Mouse (Mus musculus): ENCODE data around the gene Fxyd2. TPM values are rescaled to one million over a fixed set of nuclear protein-coding genes. Genes with fewer than 3 reads are reported as not detected.

The Fxyd2 gene
- polyA plus RNA-seq, 1 experiment from 2014 or later = 5.5 TPM

DNA sequence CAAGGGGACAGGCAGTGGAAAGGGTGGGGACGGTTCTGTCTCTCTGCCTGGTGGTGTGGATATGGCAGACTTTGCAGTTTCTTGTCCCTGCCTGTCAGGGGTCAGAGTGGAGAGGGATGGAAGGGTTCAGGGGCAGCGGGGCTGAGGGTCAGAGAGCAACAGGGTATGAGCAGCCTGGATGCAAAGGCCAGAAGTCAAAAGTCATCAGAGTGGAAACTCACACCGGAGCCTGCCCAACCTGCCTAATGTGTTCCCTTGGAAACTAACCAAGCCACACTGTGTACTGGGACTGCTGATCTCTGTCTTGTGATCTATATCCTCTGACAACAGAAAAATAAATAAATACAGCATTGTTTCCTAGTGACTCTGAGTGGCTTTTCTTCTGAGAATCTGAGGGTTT, 3.7 kb upstream of the Fxyd2 start:
- Histone ChIP-seq H3K9ac (replicated peaks) (no peak overlapping the region), H3K4me3 (replicated peaks) (no peak overlapping the region), H3K9me3 (no peaks in the 10 kb centered on the region), H3K4me2 (replicated peaks) (no peak overlapping the region), H3K36me3 (peaks cover 56% of the 10 kb centered on the region), H3K4me1 (replicated peaks) (no peaks in the 10 kb centered on the region), H3K27ac (no peak overlapping the region), H3K27me3 (0 out of 2 replicates have a peak, but pooled peaks cover 2% of the 10 kb centered on the region)
- ATAC-seq = no peak
- WGBS = 73% methylated on average over 3 of the region's 3 CpGs

DNA sequence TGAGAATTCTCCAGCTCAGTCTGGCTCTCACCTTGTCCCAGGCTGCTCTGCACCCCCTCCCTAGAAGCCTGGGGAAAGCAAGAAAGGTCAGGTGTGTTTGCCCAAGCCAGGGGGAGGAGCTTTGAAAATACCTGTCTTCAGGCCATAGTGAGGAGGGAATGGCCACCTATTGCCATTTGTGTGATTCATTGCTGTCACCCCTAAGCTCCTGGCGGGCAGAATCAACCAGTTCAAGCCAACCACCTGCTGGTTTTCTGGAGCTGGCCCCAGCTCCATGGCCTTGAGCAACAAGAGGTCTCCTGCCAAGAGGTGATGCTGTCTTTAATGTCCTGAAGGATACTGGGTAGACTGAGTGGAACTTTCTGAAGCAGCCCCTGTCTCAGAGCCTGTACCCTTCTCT, 1.1 kb upstream of the Fxyd2 start:
- Histone ChIP-seq H3K4me2 (replicated peaks) (no peak overlapping the region), H3K27ac (no peak overlapping the region), H3K4me1 (replicated peaks) (no peaks in the 10 kb centered on the region), H3K9ac (replicated peaks) (no peak overlapping the region), H3K4me3 (replicated peaks) (no peak overlapping the region), H3K9me3 (no peaks in the 10 kb centered on the region), H3K27me3 (0 out of 2 replicates have a peak, but pooled peaks cover 2% of the 10 kb centered on the region), H3K36me3 (peaks cover 32% of the 10 kb centered on the region)
- no peak for ATAC-seq
- WGBS = 54% methylated on average over 1 of the region's 1 CpGs

DNA sequence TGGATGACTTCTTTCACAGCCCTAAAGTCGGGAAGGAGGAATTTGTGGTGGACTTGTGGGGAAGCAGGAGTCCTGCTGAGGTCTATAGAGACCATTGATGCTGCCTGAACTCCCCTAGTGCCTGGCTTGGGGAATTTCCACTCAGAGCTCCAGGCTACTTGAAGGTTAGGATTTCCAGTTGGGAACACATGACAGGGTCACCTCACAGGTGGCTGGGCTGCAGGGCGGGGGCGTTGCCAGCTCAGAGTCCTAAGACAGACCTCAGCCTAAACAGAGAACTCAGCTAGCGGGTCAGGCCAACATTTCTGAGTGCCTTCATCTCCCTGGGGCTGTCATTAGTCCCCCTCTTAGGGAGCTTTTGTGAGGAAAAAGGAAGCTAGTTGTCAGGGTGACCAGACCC, 2.4 kb downstream of the Fxyd2 start:
- Histone ChIP-seq H3K4me3 (replicated peaks) (no peak overlapping the region), H3K27ac (no peak overlapping the region), H3K9me3 (no peaks in the 10 kb centered on the region), H3K36me3 (no peaks in the 10 kb centered on the region), H3K4me1 (replicated peaks) (no peaks in the 10 kb centered on the region), H3K4me2 (replicated peaks) (no peak overlapping the region), H3K9ac (replicated peaks) (no peak overlapping the region), H3K27me3 (0 out of 2 replicates have a peak, but pooled peaks cover 2% of the 10 kb centered on the region)
- no peak for ATAC-seq
- WGBS = 49% methylated on average over 4 of the region's 4 CpGs

DNA sequence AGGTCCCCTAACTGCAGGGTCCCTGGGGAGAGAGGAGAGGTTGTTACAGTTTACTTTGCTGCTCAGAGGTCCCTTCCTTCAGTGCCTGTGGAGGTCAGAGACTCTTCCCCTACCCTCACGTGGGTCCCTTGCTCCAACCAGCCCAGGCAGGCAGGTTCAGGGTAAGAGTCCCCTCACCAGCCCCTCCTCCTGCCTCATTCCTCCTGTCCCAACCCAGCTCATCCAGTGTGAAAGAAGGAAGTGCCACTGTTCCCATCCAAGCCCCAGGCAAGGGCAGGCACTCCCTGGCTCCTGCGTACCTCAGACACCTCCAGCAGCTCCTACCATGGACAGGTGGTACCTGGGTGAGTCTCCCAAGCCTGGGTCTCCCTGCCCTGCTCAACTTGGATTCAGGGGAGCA, 3.5 kb downstream of the Fxyd2 start:
- no peaks in the 10 kb centered on the region for H3K9me3 ChIP-seq
- peaks cover 3% of the 10 kb centered on the region for H3K4me1 ChIP-seq (replicated peaks)
- no peak overlapping the region for H3K9ac ChIP-seq (replicated peaks)
- H3K36me3 ChIP-seq = no peaks in the 10 kb centered on the region
- H3K4me2 ChIP-seq (replicated peaks) = no peak overlapping the region
- no peak overlapping the region for H3K27ac ChIP-seq
- 50% methylated on average over 2 of the region's 2 CpGs for WGBS
- 0 out of 2 replicates have a peak, but pooled peaks cover 2% of the 10 kb centered on the region for H3K27me3 ChIP-seq
- ATAC-seq = no peak
- no peak overlapping the region for H3K4me3 ChIP-seq (replicated peaks)

DNA sequence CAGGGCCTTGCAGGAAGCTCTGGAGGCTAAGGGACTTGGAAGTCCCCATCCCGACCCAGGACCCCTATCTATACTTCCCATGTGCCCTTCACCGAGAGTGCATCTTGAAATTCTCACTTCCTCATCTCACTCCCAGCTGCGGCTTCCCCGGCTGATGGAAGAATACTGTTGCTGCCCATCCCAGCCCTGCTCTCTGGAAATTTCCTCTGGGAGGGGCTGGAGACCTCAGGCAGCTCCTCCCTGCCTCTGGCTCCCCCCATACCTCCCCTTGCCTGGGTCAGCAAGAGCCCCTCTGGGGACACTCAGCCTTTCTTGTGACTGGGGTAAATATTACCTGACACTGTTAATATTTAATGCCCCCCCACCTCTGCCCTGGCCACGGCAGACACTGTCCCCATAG, 6.2 kb downstream of the Fxyd2 start:
- no peak overlapping the region for H3K4me2 ChIP-seq (replicated peaks)
- H3K27ac ChIP-seq = no peak overlapping the region
- peaks cover 9% of the 10 kb centered on the region for H3K4me1 ChIP-seq (replicated peaks)
- no peak for ATAC-seq
- H3K4me3 ChIP-seq (replicated peaks) = no peak overlapping the region
- H3K9me3 ChIP-seq = no peaks in the 10 kb centered on the region
- no peak overlapping the region for H3K9ac ChIP-seq (replicated peaks)
- WGBS = 81% methylated on average over 5 of the region's 5 CpGs
- H3K27me3 ChIP-seq = peaks cover 9% of the 10 kb centered on the region; the same call in 1 of the 2 replicates
- H3K36me3 ChIP-seq = no peaks in the 10 kb centered on the region

DNA sequence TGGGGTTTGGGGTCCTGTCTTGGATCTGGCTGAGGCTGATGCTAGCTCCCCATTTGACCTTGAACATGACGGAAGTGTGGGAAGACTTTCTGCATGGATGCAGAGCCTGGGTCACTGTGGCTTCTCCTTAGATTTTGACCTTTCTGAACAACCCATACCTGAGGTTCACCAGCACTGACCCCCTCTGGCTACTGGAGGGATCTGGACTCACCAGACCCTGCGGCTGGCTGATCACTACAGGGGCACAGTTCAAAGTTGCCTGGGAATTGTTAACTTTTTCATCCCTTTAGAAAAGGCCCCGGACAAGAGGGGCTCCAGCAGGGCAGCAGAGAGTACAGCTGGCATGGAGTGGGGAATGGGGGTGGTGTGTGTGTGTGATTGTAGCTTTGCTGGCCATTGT, 7.3 kb downstream of the Fxyd2 start:
- no peak for ATAC-seq
- H3K4me2 ChIP-seq (replicated peaks) = no peak overlapping the region
- 75% methylated on average over 3 of the region's 3 CpGs for WGBS

DNA sequence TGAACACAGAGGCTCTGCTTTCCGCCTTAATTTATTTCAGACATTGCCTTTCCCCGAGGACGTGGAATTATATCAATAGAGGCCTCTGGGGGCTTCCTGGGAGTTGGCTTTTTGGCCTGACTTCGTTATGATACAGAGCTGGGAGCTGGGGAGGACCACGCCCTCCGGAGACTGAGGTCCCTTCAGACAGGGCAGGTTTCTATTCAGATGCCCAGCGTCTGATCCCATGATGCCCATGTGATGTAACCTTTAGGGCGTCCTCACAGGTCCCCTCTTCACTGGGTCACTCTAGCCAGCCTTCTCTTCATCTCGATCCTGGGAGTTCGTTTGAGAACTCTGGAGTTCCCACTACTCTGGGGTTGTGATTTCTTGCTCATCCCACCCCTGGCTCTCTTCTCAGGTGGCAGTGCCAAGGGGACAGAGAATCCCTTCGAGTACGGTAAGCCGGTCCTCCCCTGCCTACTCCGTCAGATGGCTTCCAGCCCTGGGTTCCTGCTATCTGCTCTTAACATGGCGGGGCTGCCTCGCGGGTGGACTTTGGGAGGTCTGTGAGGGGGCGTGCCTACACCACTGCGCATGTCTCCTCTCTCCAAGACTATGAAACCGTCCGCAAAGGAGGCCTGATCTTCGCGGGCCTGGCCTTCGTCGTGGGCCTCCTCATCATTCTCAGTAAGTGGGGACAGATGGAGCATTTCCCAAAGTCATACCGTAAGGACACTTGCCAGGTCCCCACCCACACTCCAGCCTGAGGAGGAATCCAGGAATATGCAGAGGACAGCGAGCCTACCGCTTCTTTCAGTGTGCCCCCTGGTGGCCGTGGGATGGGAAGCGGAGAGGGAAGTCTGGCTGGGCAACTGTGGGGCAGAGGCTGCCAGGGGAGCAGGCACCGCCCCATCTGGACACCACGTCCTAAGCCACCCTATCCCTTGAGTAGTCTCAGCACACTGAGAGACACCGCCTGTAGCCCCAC, 8.5 kb downstream of the Fxyd2 start:
- peak; percentile 58 for ATAC-seq
- peak overlapping the region; percentile 51 for H3K4me2 ChIP-seq (replicated peaks)
- H3K9ac ChIP-seq (replicated peaks) = no peak overlapping the region; the same call in 1 of the 2 replicates
- H3K36me3 ChIP-seq = no peaks in the 10 kb centered on the region
- peaks cover 13% of the 10 kb centered on the region for H3K4me1 ChIP-seq (replicated peaks)
- H3K4me3 ChIP-seq (replicated peaks) = peak overlapping the region; percentile 31
- H3K9me3 ChIP-seq = no peaks in the 10 kb centered on the region
- peaks cover 11% of the 10 kb centered on the region; the same call in 1 of the 2 replicates for H3K27me3 ChIP-seq
- 38% methylated on average over 33 of the region's 33 CpGs for WGBS
- no peak overlapping the region for H3K27ac ChIP-seq

More for the DNA sequence above, 7.3 kb downstream of the Fxyd2 start:
- Histone ChIP-seq H3K4me3 (replicated peaks) (no peak overlapping the region), H3K4me1 (replicated peaks) (peaks cover 9% of the 10 kb centered on the region), H3K27ac (no peak overlapping the region), H3K36me3 (no peaks in the 10 kb centered on the region), H3K27me3 (peaks cover 10% of the 10 kb centered on the region; the same call in 1 of the 2 replicates), H3K9me3 (no peaks in the 10 kb centered on the region), H3K9ac (replicated peaks) (no peak overlapping the region)

DNA sequence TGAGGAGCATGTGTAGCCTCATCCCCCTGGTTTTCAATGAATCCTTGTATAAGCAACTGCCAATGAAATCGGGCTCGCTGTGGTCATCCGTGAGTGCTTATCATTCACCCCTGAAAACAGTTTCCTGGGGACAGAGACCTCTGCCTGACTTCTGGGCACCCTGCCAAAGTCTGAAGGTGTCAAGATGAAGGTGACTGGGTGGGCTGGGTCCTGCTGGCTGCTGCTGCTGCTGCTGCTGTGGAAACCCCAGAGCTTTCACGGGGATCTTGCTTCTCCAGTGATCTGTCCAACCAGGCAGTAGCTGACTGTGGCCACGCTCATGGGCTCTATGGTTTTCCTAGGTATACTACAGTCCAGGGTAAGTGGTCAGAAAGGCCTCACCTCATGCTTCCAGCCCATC, 10.7 kb downstream of the Fxyd2 start:
- peaks cover 13% of the 10 kb centered on the region for H3K4me1 ChIP-seq (replicated peaks)
- no peak overlapping the region; the same call in 1 of the 2 replicates for H3K9ac ChIP-seq (replicated peaks)
- no peak overlapping the region for H3K4me3 ChIP-seq (replicated peaks)
- H3K4me2 ChIP-seq (replicated peaks) = no peak overlapping the region
- peaks cover 13% of the 10 kb centered on the region; the same call in 1 of the 2 replicates for H3K27me3 ChIP-seq
- WGBS = 77% methylated on average over 5 of the region's 5 CpGs
- no peaks in the 10 kb centered on the region for H3K36me3 ChIP-seq
- H3K27ac ChIP-seq = no peak overlapping the region
- no peaks in the 10 kb centered on the region for H3K9me3 ChIP-seq
- ATAC-seq = no peak

DNA sequence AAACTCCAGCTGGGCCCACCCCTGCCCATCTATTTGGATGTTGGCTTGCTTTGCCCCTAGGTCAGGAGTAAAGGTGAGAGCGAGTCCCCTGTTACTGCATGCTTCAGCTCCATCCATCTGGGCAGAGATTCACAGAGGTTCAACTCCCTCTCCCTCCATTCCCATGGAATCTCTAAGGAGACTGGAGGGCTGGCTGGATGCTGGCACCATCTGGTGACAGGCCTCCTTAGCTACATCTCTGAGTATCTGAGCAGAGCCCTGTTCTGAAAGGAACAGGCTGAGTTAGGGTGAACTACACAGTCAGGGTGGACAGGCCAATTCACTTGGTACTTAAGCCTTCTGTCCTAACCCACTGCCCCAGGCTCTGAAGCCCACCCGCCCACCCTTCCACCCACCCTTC, 11.1 kb downstream of the Fxyd2 start:
- WGBS = 83% methylated on average over 2 of the region's 2 CpGs
- H3K9ac ChIP-seq (replicated peaks) = no peak overlapping the region; the same call in 1 of the 2 replicates
- peaks cover 13% of the 10 kb centered on the region; the same call in 1 of the 2 replicates for H3K27me3 ChIP-seq
- H3K4me3 ChIP-seq (replicated peaks) = no peak overlapping the region
- no peak overlapping the region for H3K4me2 ChIP-seq (replicated peaks)
- peaks cover 13% of the 10 kb centered on the region for H3K4me1 ChIP-seq (replicated peaks)
- H3K27ac ChIP-seq = no peak overlapping the region
- no peaks in the 10 kb centered on the region for H3K9me3 ChIP-seq
- no peak for ATAC-seq
- H3K36me3 ChIP-seq = no peaks in the 10 kb centered on the region

DNA sequence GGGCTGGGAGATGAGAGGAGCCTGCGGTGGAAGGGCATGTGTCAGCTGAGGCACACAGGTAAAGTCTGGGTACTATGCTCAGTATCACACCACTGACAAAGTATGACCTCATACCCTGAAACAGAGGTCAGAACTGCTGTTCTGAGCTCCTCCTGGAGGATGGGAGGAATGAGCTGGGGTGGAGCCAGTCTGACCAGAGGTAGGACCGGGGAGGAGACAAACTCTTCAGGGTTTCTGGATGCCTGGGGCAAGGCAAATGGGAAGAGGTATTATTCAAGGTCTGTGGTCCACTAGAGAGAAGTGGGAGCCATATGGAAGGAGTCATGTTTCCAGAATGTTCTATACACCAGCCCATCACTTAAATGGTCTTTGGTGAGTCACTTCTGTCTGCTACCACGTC, 11.6 kb downstream of the Fxyd2 start:
- H3K9me3 ChIP-seq = no peaks in the 10 kb centered on the region
- no peak overlapping the region for H3K9ac ChIP-seq (replicated peaks)
- WGBS = 85% methylated on average over 3 of the region's 3 CpGs
- peaks cover 13% of the 10 kb centered on the region for H3K4me1 ChIP-seq (replicated peaks)
- no peak overlapping the region for H3K27ac ChIP-seq
- peaks cover 13% of the 10 kb centered on the region; the same call in 1 of the 2 replicates for H3K27me3 ChIP-seq
- H3K36me3 ChIP-seq = no peaks in the 10 kb centered on the region
- no peak overlapping the region for H3K4me3 ChIP-seq (replicated peaks)
- no peak overlapping the region for H3K4me2 ChIP-seq (replicated peaks)
- ATAC-seq = no peak

DNA sequence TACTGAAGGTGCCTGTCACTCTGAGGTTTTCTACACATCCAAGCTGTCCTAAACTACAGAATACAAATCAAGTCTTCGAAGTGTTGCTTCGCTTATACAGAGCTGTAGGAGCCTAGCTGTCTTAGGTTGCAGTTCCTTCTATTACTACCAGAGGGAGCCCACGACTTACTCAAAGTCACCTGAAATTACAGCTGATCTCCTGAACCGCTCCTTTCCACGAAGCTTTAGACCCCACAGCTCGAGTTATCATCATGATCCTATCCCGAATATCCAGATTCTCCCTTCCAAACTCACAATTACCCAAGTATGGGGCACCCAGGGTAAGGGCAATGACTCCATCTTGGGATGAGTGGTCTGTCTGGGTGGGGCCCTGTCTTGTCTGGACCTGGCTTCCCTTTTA, 12.3 kb downstream of the Fxyd2 start:
- peak; percentile 43 for ATAC-seq
- Histone ChIP-seq H3K36me3 (no peaks in the 10 kb centered on the region), H3K4me1 (replicated peaks) (peaks cover 13% of the 10 kb centered on the region), H3K9me3 (no peaks in the 10 kb centered on the region), H3K4me2 (replicated peaks) (peak overlapping the region; percentile 36), H3K27ac (no peak overlapping the region), H3K9ac (replicated peaks) (peak overlapping the region; percentile 36; the same call in 1 of the 2 replicates), H3K4me3 (replicated peaks) (no peak overlapping the region), H3K27me3 (peaks cover 13% of the 10 kb centered on the region; the same call in 1 of the 2 replicates)
- WGBS = 23% methylated on average over 7 of the region's 7 CpGs

DNA sequence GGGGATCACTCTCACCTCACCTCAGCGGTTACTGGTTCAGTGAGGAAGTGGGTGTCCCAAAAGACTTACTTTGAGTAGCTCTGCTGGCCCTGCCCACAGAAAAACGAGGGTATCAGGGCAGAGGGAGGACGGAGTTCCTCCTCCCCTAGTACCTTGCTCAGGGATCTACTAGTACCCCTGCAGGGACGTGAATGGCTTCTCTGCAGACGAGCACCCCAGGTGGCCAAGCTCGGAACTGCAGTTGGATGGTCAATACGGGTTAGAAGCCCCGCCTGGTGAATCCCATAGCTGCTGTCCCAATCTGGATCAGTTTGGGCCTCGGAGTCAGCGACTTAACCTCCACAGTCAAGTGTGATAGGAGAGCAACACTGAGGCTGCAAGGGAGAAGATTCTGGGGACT, 12.8 kb downstream of the Fxyd2 start:
- Histone ChIP-seq H3K4me1 (replicated peaks) (peaks cover 13% of the 10 kb centered on the region), H3K4me2 (replicated peaks) (peak overlapping the region; percentile 36), H3K36me3 (no peaks in the 10 kb centered on the region), H3K9ac (replicated peaks) (peak overlapping the region; percentile 36; the same call in 1 of the 2 replicates), H3K27me3 (peaks cover 13% of the 10 kb centered on the region; the same call in 1 of the 2 replicates), H3K9me3 (no peaks in the 10 kb centered on the region), H3K4me3 (replicated peaks) (no peak overlapping the region), H3K27ac (no peak overlapping the region)
- 9% methylated on average over 10 of the region's 10 CpGs for WGBS
- peak; percentile 48 for ATAC-seq
